Mouse (Mus musculus): ENCODE results near the gene Nfatc2ip. TPM values are rescaled to one million over a fixed set of nuclear protein-coding genes. Genes with fewer than 3 reads are reported as not detected.

The Nfatc2ip gene
- total RNA-seq, 2 experiments from 2014 or later = 3.3 to 3.4 TPM

DNA sequence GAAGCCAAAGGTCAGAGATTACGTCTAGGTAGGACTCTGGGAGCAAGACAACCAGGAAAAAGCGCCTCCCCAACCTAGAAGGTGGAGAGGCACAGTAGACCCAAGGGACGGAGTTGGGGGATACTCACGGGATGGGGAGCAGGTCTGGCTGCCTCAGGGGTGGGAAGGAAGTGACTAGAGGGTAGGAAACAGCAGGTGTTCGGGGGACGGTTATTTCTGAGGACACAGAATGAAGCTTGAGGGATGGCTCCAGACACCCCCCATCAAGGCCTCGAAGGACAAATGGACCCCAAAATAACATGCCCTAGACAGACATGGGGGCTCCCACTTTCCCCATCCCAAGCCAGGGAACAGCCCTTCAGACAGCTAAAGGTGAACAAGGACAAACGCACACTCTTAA, 28.2 kb downstream of the Nfatc2ip start:
- TF ChIP-seq CTCF (IDR thresholded peaks at IDR 0.05) = no peak
- no peak for DNase-seq
- no peak overlapping the region for H3K27ac ChIP-seq
- intact Hi-C loops (cut with DNase I) = no loop called here
- no peak overlapping the region for H3K4me3 ChIP-seq

DNA sequence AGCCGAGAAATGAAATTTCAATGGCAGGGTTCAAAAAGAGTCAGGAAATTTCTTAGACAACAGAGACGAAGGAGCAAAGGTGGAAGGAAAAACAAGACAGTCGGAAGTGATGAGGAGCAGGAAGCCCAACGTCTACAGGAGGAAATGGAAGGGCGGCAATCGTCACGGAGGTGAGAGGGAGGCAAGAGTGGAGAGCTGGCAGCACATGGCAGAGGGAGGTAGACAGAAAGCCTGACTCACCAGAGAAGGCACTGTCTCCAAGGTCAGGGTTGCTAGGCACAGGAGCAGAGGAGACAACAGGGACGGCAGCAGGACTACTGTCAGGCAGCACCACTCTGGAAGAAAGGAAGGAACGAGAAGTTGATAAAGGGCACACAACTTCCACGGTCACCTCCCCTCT, 28.9 kb downstream of the Nfatc2ip start:
- no peak for TF ChIP-seq CTCF (IDR thresholded peaks at IDR 0.05)
- H3K27ac ChIP-seq = no peak overlapping the region
- H3K4me3 ChIP-seq = no peak overlapping the region
- intact Hi-C loops (cut with DNase I) = no loop called here
- DNase-seq = no peak

DNA sequence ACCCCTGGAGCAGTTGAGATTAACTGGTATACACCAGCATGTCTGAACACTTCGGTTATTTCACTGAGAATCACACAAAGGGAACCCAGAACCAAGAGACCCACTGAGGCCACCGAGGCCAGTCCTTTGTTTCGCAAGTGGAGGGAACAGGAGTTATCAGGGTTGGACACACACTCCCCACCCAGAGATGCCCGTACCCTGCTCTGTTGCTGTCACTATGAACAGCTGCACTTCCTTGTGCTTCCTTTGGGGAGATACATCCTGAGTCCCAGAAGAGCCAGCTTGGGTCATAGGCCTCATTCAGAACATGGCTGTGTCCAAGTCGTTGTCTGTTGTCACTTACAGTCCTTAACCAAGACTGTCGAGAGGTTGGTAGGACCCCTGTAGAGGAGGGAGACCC, 33.5 kb downstream of the Nfatc2ip start:
- Histone ChIP-seq H3K4me3 (no peak overlapping the region), H3K27ac (no peak overlapping the region)
- TF ChIP-seq CTCF (IDR thresholded peaks at IDR 0.05) = no peak
- no peak for DNase-seq
- intact Hi-C loops (cut with DNase I) = no loop called here

DNA sequence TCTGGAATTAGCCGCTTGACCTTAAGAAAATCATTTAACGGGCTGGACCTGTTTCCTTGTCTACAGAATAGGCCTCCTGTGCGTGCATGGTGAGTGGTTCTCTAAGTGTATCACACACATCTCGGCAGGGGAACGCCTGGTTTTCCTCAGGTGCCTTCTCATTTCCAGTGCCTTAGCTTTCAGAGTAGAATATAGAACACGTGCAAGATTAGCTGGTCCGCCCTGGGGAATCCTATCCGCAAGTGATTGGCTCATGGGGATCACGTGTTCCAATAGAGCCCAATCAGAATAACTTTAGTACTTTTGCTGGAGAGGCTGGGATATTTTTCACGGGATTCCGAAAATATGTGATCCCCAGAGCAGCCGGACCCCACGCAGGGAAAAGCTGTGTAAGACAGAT, 37.5 kb downstream of the Nfatc2ip start:
- TF ChIP-seq CTCF (IDR thresholded peaks at IDR 0.05) = no peak
- Histone ChIP-seq H3K27ac (no peak overlapping the region), H3K4me3 (peak overlapping the region; percentile 23; the same call in 1 of the 2 replicates)
- DNase-seq = no peak
- intact Hi-C loops (cut with DNase I) = no loop called here

DNA sequence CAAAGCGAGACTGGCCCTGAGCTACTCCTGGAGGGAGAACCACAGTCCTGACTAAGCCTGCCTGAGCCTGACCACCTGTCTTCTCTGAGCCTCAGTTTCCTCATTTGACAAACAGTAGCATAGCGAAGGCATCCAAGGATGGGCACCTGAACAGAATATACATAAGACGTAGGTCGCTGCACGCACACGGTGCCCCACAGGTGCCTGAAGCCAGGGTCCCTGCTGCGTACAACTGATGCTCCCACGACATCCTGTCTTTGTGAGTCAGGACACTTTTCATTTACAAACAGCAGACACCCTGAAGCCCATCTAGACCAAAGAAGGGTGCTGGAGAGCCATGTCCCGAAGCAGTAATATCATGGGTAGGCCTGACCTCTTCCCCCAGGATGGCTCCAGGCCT, 38.1 kb downstream of the Nfatc2ip start:
- DNase-seq = no peak
- Histone ChIP-seq H3K27ac (no peak overlapping the region), H3K4me3 (no peak overlapping the region)
- no peak for TF ChIP-seq CTCF (IDR thresholded peaks at IDR 0.05)
- intact Hi-C loops (cut with DNase I) = no loop called here

DNA sequence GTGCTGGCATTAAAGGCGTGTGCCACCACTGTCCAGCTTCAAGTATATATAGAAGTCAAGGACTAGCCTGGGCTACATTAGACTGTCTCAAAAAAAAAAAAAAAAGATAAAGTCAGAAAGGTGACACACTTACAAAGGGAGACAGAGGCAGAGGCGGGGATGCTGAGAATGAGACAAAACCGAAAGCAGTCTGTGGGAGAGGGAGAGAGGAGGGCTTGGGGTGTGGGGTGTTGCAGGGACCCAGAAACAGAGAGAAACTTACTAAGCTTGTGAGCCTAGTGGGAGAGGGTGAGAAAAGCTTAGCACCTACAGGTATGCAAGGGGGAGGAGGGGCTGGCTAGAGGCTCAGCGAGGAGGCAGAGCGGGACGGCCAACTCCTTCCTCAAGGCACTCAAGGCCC, 38.7 kb downstream of the Nfatc2ip start:
- no peak for TF ChIP-seq CTCF (IDR thresholded peaks at IDR 0.05)
- Histone ChIP-seq H3K27ac (no peak overlapping the region), H3K4me3 (no peak overlapping the region)
- no peak for DNase-seq
- intact Hi-C loops (cut with DNase I) = no loop called here

DNA sequence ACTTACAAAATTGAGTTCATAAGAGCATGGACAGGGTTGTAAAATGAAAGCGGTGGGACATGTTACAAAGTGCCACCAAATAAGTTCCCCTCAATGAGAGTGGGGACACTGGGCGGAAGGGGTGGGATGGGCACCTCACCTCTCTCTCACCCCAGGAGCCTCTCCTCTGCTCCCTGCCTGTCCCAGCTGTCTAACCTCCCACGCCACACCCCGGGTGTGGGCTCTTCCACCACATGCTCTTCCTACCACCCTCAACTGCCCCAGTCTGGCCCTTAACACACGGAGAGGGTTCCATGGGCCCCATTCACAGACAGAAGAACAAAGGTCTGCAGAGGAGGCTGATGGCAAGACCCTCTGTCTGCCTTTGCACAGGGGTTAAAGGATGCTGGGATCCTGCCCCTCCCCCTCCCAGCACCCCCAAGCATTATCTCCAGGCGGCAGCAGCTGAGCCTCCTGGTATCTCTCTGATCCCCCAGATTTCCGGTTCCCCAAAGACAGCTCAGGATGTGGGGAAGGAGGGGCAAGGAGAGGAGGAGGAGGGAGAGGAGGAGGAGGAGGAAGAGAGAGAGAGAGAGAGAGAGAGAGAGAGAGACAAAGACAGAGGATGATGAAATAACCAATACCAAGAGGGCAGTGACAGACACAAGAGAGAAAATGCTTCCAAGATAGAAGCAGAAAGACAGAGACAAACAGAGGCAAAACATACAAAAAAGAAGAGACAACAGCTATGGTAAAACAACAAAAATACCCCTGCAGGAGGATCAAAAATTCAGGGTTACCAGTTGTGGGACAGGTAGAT, 39.5 kb downstream of the Nfatc2ip start:
- Histone ChIP-seq H3K4me3 (no peak overlapping the region), H3K27ac (no peak overlapping the region)
- intact Hi-C loops (cut with DNase I) = no loop called here
- no peak for DNase-seq
- TF ChIP-seq CTCF (IDR thresholded peaks at IDR 0.05) = no peak

DNA sequence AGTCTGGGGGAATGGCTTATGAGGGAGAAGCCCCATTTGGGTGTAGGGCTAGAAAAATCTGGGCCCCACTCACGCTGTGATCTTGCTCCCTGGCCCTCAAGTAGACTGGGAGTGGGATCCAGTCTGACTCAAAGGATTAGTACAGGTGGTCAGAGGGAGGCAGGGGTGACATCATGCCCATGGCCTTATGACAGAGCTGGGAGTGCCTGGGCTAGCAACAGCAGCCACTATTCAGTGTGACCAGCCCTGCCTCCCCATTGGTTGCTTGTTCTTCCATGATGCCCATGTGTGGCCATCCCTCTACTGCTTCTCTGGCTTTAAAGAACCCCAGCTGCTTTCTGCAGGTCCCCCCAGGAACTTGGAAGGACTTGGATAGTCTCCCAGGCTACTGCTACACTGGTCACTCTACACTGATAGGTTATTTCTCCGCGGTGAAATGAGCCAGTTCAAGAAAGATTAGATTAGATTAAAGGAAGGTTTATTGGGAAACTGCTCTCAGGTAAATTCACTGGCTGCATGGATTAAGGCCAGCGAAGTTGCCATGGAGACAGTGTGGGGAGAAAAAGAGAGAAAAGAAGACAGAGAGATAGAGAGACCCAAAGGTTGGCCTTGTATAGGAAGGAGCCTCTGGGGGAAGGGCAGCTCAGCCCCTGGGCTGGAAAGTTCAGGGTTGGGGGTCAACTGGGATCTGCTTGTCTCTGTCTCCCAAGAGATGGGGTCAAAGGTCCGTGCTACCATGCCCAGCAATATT, 40.5 kb downstream of the Nfatc2ip start:
- TF ChIP-seq CTCF (IDR thresholded peaks at IDR 0.05) = no peak
- DNase-seq = no peak
- intact Hi-C loops (cut with DNase I) = no loop called here
- no peak overlapping the region for H3K4me3 ChIP-seq
- no peak overlapping the region for H3K27ac ChIP-seq

DNA sequence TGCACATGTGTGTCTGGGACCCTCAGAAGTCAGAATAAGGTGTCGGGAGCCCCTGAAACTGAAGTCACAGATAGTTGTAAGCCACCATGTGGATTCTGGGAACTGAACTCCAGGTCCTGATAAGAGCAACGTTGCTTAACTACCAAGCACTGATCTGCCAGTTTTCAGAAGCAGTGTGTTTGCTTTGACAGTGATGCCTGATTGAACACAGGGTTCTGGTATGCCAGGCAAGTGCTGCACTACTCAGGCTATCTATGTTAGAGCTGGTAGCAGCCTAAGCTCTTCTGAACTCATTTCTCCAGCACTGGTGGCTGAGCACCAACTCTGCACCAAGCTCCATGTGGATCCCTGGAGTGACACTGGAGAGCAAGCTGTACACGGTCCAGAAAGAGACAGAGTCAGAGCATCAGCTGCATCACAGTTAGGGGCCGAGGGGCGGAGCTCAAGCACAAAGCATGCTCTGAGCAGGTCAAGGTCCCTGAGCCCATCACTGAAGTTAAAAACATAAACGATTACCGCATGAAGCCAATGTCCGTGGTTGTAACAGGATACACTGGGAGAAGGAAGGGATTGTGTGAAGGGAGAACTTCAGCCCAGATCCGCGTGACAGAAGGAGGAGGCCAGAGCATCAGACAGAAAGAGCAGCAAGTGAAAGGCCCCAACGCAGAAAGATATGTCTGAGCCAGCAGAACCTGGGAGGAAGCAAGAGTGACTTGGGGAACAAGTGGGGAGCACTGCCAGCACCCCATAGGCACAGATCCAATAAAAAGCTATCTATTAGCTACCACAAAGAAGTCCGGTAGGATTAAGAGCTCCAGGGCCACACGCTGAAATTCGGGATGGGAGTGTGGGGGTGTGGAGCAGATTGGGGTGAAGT, 41.6 kb downstream of the Nfatc2ip start:
- no peak overlapping the region for H3K4me3 ChIP-seq
- intact Hi-C loops (cut with DNase I) = no loop called here
- H3K27ac ChIP-seq = no peak overlapping the region
- TF ChIP-seq CTCF (IDR thresholded peaks at IDR 0.05) = no peak
- no peak for DNase-seq

DNA sequence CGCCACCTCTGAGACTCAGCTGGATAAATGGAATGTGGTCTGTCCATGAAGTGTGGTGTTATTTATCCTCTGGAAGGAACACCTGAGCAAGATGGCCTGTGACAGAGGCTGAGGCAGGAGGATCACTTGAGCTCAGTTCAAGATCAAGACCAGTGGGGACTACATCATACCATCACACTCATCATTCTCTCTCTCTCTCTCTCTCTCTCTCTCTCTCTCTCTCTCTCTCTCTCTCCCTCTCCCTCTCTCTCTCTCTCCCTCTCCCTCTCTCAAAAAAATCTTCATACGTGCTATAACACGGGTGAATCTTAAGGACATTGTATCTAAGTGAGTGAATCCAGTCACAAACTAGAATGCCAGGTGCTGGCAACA, 42.6 kb downstream of the Nfatc2ip start:
- Histone ChIP-seq H3K27ac (no peak overlapping the region), H3K4me3 (no peak overlapping the region)
- TF ChIP-seq CTCF (IDR thresholded peaks at IDR 0.05) = no peak
- DNase-seq = no peak
- intact Hi-C loops (cut with DNase I) = no loop called here

DNA sequence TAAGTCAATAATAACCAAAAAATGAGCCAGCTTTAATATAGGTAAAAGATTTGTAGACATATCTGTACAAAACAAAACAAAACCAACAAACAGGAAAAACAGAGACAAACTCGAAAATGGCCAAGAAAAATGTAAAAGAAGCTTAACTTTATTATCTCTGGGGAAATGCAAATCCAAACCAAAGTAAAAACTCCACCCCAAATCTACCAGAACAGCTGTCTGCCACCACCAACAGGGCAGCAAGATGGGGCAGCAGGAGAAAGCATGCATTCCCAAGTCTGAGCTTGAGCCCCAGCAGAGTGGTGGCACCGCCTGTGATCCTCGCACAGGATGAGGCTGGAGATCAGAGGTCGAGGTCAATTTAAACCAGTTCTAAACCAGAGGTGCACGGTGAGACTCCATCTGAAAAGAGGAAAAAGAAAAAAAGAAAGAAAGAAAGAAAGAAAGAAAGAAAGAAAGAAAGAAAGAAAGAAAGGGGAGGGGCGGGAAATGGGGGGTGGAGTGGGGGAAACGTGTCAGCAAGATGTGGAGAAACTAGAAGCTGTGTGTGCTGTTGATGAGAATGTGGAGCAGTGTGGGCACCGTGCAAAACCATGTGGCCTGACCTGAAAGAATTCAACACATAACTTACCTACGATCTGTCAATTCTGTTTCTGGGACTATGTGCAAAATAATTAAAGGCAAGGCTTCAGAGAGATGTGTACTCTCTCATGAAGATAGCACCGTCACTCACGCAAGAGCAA, 43.1 kb downstream of the Nfatc2ip start:
- TF ChIP-seq CTCF (IDR thresholded peaks at IDR 0.05) = no peak
- intact Hi-C loops (cut with DNase I) = no loop called here
- no peak for DNase-seq
- no peak overlapping the region for H3K27ac ChIP-seq
- no peak overlapping the region for H3K4me3 ChIP-seq

DNA sequence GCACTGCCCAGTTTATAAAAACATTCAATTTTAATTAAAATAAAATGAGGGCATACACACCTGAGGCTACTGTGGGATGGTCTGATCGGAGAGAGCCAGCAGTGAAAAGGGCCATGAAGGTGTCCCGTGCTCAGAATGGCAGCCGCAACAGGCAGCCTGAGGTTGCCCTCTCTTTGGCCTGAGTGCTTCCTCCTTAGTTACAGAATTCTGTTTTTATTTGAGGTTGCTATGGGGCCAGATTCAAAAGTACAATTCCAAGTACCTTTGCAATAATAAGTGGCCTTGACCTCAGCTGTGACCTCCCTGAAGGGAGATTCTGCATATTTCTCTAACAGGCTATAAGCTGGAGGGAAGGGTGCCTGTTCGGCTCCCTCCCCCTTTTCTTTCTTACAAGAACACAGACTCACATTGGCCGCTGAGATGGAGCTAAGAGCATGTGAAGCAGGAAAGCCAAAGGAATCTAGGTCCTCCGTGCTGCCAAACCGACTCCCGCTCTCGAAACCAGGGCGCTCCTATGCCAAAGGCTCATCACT, 45.1 kb downstream of the Nfatc2ip start:
- DNase-seq = no peak
- intact Hi-C loops (cut with DNase I) = no loop called here
- no peak overlapping the region for H3K4me3 ChIP-seq
- H3K27ac ChIP-seq = no peak overlapping the region
- no peak for TF ChIP-seq CTCF (IDR thresholded peaks at IDR 0.05)

Measured in gastrocnemius, adult 2 months (tissue).